Mouse (Mus musculus) B cell, adult 2 months (primary cell): ENCODE measurements around the gene Sccpdh.

ENCODE experiments used
- DNase-seq, 2 experiments: peaks; one replicate each; pipeline ENCODE4 v3.0.0; 2022

The Sccpdh gene

DNA sequence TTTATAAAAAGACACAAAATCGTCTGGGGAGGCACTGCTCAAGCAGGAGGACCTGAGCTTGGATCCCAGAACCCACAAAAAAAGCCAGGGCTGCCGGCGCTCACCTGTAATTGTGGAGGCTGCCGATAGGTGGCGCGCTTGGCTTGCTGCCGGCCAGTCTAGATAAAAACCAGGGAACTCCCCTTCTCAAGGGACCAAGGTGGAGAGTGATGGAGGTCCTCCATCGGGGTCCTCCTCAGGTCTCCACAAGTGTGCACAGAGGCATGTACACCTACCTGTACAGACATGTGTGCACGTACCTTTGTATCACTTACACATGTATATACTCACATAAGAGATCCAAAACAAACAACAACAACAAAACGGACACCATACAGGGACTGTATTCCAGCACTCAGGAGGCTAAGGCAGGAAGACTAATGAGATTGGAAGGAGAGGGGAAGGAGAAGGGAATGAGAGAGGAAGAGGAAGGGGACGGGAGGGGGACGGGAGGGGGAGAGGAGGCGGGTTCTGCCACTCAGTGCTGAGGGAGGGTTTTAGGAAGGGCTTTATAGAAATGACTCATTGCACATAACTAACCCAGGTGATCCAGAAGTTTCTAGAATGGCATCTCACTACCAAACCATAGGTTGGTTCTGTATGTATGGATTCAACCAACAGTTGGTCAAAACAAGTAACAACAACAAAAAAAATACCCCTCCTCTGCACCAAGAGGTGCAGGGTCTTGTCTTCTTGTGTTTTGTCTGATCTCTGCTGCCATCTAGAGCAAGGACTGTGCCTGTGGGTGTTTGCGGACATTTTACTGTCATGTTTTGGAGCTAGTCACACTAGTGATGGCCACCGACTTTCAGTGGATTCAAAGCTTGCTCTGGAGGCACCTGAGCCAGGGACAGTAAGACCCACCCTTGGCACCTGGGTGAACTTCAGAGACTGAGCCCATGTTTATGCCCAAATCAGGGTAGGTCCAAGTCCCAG lies 66.8 kb downstream of the Sccpdh start:
- peak; percentile 77 to 79 for DNase-seq

DNA sequence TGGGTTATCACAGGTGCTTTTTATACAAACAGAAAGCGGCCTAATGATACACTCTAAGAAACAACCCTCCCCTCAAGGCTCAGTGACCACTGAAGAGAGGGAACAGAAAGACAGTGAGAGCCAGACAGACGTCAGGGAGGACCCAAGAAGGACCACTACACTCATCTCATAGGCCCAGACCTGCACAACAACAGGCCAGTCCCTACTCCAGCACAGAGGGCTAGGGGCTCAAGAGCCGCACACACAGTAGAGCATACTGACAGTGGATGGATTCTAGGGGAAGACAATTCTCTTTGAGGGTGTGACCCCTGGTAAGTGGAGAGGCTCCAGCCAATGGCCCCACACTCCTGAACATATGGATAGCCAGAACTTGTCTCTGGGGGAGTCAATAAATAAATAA lies 68.5 kb downstream of the Sccpdh start:
- DNase-seq: no peak
